Mouse (Mus musculus) telencephalon, adult 2 months (tissue): ENCODE data around the gene Flvcr1.

Experiments
- DNase-seq: peaks from one replicate; pipeline ENCODE4 v3.0.0-alpha.2; 2011; ENCODE audit warnings: low read depth, low spot score

The Flvcr1 gene

GRCm38 (mm10) chr1:191026021-191026713 is at the start of gene Flvcr1:
Flvcr1 (minus strand) TSS chr1:191026158.
- peak; percentile 99 for DNase-seq

- no peak for DNase-seq
Measured at GRCm38 (mm10) chr1:191075199-191075883, 49.4 kb upstream of the Flvcr1 start.

- no peak for DNase-seq
Measured at GRCm38 (mm10) chr1:191073486-191073885, 47.5 kb upstream of the Flvcr1 start.

DNA sequence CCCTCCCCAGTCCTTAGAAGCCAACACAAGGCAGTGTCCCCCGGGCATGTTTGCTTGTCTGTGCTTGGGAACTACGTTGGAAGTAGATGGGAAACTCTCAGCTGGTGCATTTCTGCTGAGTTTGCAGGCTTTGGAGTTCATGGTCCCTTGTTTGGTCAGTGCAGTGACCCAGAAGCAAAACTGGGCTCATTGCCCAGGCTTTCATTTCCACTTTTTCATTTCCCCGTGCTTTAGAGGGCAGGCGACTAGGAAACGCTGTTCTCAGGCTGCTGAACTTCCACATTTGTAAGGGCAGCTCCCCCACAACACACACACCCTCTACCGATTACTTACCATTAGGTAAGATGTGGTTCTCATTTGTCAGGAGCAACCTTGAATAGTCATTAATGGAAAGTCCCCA is 47.0 kb upstream of the Flvcr1 start:
- peak; percentile 44 for DNase-seq

GRCm38 (mm10) chr1:191072329-191072913 is 46.5 kb upstream of the Flvcr1 start:
- DNase-seq: no peak

GRCm38 (mm10) chr1:191071613-191072012 is 45.7 kb upstream of the Flvcr1 start:
- no peak for DNase-seq

- DNase-seq: no peak
Measured at GRCm38 (mm10) chr1:191070259-191070658, 44.3 kb upstream of the Flvcr1 start.

DNA sequence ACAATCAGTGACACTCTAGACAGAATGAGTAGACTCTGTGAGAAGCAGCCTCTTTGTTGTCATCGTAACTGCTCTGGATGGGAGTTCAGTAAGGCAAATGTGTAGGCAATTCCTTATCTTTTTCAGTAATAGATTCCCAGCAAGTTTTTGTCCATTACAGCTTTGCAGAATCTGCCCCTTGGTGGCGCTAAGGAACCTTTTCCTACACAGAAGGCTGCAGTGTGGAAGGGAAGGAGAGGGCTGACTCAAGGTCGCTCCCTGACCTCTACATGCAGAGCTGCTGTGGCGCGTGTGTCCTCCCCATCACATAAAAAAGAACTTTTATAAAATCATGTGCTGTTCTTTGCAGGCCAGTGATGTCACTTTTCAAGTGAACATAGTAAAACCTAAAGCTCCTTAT is 42.4 kb upstream of the Flvcr1 start:
- DNase-seq: no peak

DNA sequence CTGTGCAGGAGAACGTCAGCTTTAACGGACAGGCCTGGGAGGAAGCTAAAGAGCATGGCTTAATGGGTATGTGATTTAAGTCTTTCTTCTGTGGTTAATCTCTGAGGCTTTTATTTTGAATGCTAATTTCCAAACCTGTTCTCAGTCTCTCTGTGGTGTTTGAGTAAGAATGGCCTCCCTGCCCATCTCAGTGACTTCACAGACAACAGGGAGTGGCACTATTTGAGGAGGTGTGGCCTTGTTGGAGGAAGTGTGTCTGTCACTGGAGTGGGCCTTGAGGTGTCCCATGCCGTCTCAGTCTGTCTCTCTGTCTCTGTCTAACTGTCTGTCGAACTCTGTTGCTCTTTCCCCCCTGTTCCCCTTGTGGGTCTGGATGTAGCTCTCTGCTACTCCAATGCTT is 39.2 kb upstream of the Flvcr1 start:
- DNase-seq: no peak

GRCm38 (mm10) chr1:191064535-191064934 is 38.6 kb upstream of the Flvcr1 start:
- DNase-seq: no peak

- DNase-seq: no peak
Measured at GRCm38 (mm10) chr1:191063700-191064099, 37.7 kb upstream of the Flvcr1 start.

DNA sequence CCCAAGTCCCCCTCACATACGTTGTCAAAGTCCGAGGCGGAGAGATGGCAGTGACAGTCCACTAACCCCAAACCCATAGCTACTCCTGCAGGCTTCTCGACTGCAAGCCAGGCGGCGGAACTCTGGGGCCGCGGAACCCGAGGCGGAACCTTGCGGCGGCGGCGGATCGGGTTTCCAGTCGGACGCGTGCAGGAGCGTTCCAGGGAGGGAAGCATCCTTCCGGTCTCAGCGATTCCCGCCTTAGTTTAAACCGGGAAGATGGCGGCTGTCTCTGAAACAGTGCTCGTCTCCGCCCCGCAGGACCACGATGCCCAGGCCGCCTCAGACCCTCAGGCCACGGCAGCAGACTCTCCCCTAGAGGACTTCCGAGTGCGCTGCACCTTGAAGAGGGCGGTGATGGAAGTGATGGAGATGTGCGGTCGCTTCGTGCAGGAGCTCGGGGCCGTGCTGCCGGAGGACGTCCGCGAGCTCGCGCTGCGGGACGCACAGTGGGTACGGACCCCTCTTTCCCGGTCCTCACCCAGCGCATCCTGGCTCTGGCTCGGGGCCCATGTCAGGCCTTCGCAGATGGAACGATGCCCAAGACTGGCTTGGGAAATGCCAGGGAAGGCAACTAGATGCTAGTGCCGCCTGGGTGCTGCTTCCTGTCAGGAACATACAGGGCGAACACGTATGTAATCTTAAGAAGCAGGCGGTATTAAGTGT is 37.0 kb upstream of the Flvcr1 start, which contains the start of the genes Tatdn3 and Nsl1:
Gene Tatdn3, minus strand, starts transcription at position 152 of the 705 bp plus-strand sequence.
Gene Nsl1, plus strand, starts transcription at position 232 of the 705 bp plus-strand sequence.
- peak; percentile 71 for DNase-seq

DNA sequence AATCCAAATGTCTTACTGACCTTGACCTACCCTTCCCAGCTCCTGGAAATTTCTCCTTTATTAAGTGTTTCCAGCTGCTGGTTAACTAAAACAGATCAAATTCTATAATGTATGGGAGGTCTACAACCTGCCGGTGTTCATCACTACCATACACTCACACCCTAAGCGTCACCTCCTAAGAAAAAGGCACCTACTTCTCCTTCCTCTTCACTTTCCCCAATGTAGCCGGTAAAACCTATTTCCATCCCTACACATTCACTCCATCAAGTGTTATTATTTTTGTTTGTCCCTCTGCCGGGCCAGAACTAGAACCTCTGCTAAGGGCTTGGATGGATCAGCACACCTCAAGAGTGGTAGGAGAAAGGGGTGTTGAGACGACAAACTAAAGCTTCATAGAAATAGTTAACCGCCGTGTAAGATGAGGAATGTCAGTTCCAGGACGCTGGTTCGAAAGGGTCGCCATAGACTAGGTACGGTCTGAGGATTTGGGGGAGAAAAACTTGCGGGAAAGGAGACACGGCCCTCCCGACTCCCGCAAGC is 36.4 kb upstream of the Flvcr1 start:
- DNase-seq: no peak

- DNase-seq: no peak
Measured at GRCm38 (mm10) chr1:191057461-191057860, 31.5 kb upstream of the Flvcr1 start.

- DNase-seq: no peak
Measured at GRCm38 (mm10) chr1:191055533-191055873, 29.5 kb upstream of the Flvcr1 start.

- DNase-seq: no peak
Measured at GRCm38 (mm10) chr1:191054870-191055532, 29.0 kb upstream of the Flvcr1 start.

DNA sequence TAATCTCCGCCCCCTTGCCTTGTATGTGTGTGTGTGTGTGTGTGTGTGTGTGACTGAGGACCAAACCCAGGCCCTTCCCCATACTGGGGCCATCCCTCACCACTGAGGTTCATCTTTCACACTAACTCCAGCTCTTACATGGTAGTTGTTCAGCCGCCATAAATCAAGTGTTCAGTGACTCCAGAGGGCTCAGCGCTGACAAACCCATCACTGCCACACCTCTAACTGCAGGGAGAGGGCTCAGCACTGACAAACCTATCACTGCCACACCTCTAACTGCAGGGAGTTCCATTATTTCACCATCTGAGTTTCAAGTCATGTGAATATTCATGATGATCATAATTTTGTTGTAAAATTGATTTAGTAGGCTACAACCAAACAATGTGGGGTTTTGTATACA is 27.6 kb upstream of the Flvcr1 start:
- DNase-seq: no peak

GRCm38 (mm10) chr1:191046231-191046824 is 20.4 kb upstream of the Flvcr1 start:
- no peak for DNase-seq

DNA sequence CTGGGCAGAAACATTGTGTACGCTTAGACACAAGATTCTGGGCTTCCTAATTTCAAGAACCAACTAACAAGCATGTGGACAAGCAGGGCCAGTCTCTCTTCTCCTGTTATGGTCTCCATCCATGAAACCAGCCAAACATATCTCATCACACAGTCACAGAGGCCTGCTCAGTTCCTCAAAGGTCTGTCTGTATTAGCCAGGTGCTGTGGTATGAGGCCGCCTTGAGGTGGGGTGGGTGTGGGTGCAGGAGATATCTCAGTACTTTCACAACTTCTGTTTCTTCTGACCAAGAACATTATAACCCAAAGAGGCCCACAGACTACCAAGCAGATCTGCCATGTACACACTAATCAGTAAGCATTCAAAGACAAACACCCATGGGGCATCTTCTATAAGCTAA is 19.3 kb upstream of the Flvcr1 start:
- DNase-seq: no peak

DNA sequence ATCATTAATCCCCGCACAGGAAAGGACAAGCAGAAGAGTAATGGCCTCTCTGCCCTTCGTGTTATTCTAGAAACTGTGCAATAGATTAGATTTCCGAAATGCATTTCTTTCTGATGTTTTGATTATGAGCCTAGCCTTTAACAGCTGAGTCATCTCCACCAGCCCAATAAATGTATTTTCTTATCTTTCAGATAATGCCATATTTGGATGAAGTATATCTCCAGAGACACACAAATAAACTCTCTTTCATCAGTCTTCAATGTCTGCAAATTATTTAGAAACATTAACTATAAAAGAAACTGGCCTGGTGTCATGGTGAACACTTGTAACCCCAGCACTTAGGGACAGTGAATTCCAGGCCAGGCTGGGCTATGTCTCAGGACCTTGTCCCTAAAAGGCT is 16.7 kb upstream of the Flvcr1 start:
- no peak for DNase-seq

- no peak for DNase-seq
Measured at GRCm38 (mm10) chr1:191042106-191042505, 16.1 kb upstream of the Flvcr1 start.
